Mouse (Mus musculus): ENCODE results near the gene Ascl3. TPM values are rescaled to one million over a fixed set of nuclear protein-coding genes. Genes with fewer than 3 reads are reported as not detected.

Gene Ascl3
- total RNA-seq, 1 experiment: not detected

GRCm38 (mm10) chr7:109723114-109723513 lies 8.4 kb downstream of the Ascl3 start:
- no peak overlapping the region for H3K27ac ChIP-seq (ENCODE audit: insufficient read depth, low read depth, low read length, poor library complexity, severe bottlenecking)
- no peak for DNase-seq (ENCODE audit: low read depth, low spot score)
- no peak overlapping the region for H3K9ac ChIP-seq (ENCODE audit: insufficient read depth, low read depth, low read length, poor library complexity, severe bottlenecking)
- H3K36me3 ChIP-seq (ENCODE audit: control insufficient read depth, insufficient read depth, low read length, poor library complexity, severe bottlenecking): no peaks in the 10 kb centered on the region
- in situ Hi-C loops (cut with MboI; ENCODE audit: low sequenced_read_pairs in 2 of 2, unreplicated experiment in 2 of 2): no loop called here
- peaks cover 2 to 3% of the 10 kb centered on the region in 2 experiments; a peak in 2 of 4 replicates for H3K4me1 ChIP-seq (ENCODE audit: control insufficient read depth in 2 of 2, insufficient read depth in 2 of 2, low read length in 2 of 2, poor library complexity in 1 of 2)
- TF ChIP-seq HCFC1 (IDR thresholded peaks at IDR 0.05; ENCODE audit: borderline replicate concordance, insufficient read depth, low read length) (no peak), ZNF384 (IDR thresholded peaks at IDR 0.05; ENCODE audit: low read depth, low read length) (no peak), CHD2 (IDR thresholded peaks at IDR 0.05; ENCODE audit: low read depth, low read length) (no peak), MAFK (IDR thresholded peaks at IDR 0.05; ENCODE audit: insufficient read depth, low read depth, low read length) (no peak), ZC3H11A (IDR thresholded peaks at IDR 0.05; ENCODE audit: borderline replicate concordance, low read depth, low read length) (no peak)
- H3K4me3 ChIP-seq (ENCODE audit: insufficient read depth in 1 of 2, low read depth in 1 of 2, low read length in 2 of 2, poor library complexity in 1 of 2, severe bottlenecking in 1 of 2): no peak overlapping the region
- no peaks in the 10 kb centered on the region for H3K9me3 ChIP-seq (ENCODE audit: control insufficient read depth, insufficient read depth, low read depth, low read length)

- in situ Hi-C loops (cut with MboI; ENCODE audit: low sequenced_read_pairs in 2 of 2, unreplicated experiment in 2 of 2): no loop called here
- Histone ChIP-seq H3K27ac (ENCODE audit: insufficient read depth, low read depth, low read length, poor library complexity, severe bottlenecking) (no peak overlapping the region), H3K9ac (ENCODE audit: insufficient read depth, low read depth, low read length, poor library complexity, severe bottlenecking) (no peak overlapping the region), H3K4me3 (ENCODE audit: insufficient read depth in 1 of 2, low read depth in 1 of 2, low read length in 2 of 2, poor library complexity in 1 of 2, severe bottlenecking in 1 of 2) (no peak overlapping the region), H3K9me3 (ENCODE audit: control insufficient read depth, insufficient read depth, low read depth, low read length) (no peaks in the 10 kb centered on the region), H3K4me1 (ENCODE audit: control insufficient read depth in 2 of 2, insufficient read depth in 2 of 2, low read length in 2 of 2, poor library complexity in 1 of 2) (peaks cover 2 to 3% of the 10 kb centered on the region in 2 experiments; a peak in 2 of 4 replicates), H3K36me3 (ENCODE audit: control insufficient read depth, insufficient read depth, low read length, poor library complexity, severe bottlenecking) (no peaks in the 10 kb centered on the region)
- TF ChIP-seq HCFC1 (IDR thresholded peaks at IDR 0.05; ENCODE audit: borderline replicate concordance, insufficient read depth, low read length): no peak
- TF ChIP-seq MAFK (IDR thresholded peaks at IDR 0.05; ENCODE audit: insufficient read depth, low read depth, low read length): no peak
- TF ChIP-seq CHD2 (IDR thresholded peaks at IDR 0.05; ENCODE audit: low read depth, low read length): no peak
- TF ChIP-seq ZC3H11A (IDR thresholded peaks at IDR 0.05; ENCODE audit: borderline replicate concordance, low read depth, low read length): no peak
- no peak for TF ChIP-seq ZNF384 (IDR thresholded peaks at IDR 0.05; ENCODE audit: low read depth, low read length)
- DNase-seq (ENCODE audit: low read depth, low spot score): no peak
These were observed 8.9 kb downstream of the Ascl3 start for GRCm38 (mm10) chr7:109722618-109723017.

DNA sequence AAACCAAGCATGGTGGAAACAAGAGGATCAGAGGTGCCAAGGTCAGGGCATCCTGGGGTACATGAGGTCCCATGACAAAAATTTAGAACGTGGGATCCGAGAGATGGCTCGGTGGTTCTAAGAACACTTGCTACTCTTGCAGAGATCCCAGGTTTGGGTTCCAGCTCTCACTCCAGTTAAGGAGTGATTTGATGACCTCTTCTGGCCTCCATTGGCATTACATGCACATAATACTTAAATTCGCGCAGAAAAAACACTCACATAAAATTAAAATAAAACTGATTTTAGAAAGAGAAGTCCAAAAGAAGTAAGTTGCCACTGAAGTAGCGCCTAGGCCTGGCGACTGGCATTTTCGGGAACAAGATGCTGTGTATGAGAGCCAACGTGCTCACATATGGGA lies 12.2 kb downstream of the Ascl3 start:
- Histone ChIP-seq H3K36me3 (ENCODE audit: control insufficient read depth, insufficient read depth, low read length, poor library complexity, severe bottlenecking) (no peaks in the 10 kb centered on the region), H3K4me1 (ENCODE audit: control insufficient read depth in 2 of 2, insufficient read depth in 2 of 2, low read length in 2 of 2, poor library complexity in 1 of 2) (peaks cover 0 to 3% of the 10 kb centered on the region in 2 experiments; a peak in 2 of 4 replicates), H3K9me3 (ENCODE audit: control insufficient read depth, insufficient read depth, low read depth, low read length) (no peaks in the 10 kb centered on the region), H3K27ac (ENCODE audit: insufficient read depth, low read depth, low read length, poor library complexity, severe bottlenecking) (no peak overlapping the region), H3K4me3 (ENCODE audit: insufficient read depth in 1 of 2, low read depth in 1 of 2, low read length in 2 of 2, poor library complexity in 1 of 2, severe bottlenecking in 1 of 2) (no peak overlapping the region), H3K9ac (ENCODE audit: insufficient read depth, low read depth, low read length, poor library complexity, severe bottlenecking) (no peak overlapping the region)
- DNase-seq (ENCODE audit: low read depth, low spot score): no peak
- in situ Hi-C loops (cut with MboI; ENCODE audit: low sequenced_read_pairs in 2 of 2, unreplicated experiment in 2 of 2): no loop called here
- no peak for TF ChIP-seq ZNF384 (IDR thresholded peaks at IDR 0.05; ENCODE audit: low read depth, low read length)
- no peak for TF ChIP-seq HCFC1 (IDR thresholded peaks at IDR 0.05; ENCODE audit: borderline replicate concordance, insufficient read depth, low read length)
- TF ChIP-seq ZC3H11A (IDR thresholded peaks at IDR 0.05; ENCODE audit: borderline replicate concordance, low read depth, low read length): no peak
- TF ChIP-seq MAFK (IDR thresholded peaks at IDR 0.05; ENCODE audit: insufficient read depth, low read depth, low read length): no peak
- no peak for TF ChIP-seq CHD2 (IDR thresholded peaks at IDR 0.05; ENCODE audit: low read depth, low read length)

- Histone ChIP-seq H3K4me1 (ENCODE audit: control insufficient read depth in 2 of 2, insufficient read depth in 2 of 2, low read length in 2 of 2, poor library complexity in 1 of 2) (no peaks in the 10 kb centered on the region; a peak in 1 of 4 replicates), H3K9me3 (ENCODE audit: control insufficient read depth, insufficient read depth, low read depth, low read length) (no peaks in the 10 kb centered on the region), H3K36me3 (ENCODE audit: control insufficient read depth, insufficient read depth, low read length, poor library complexity, severe bottlenecking) (peaks cover 16% of the 10 kb centered on the region), H3K27ac (ENCODE audit: insufficient read depth, low read depth, low read length, poor library complexity, severe bottlenecking) (no peak overlapping the region), H3K4me3 (ENCODE audit: insufficient read depth in 1 of 2, low read depth in 1 of 2, low read length in 2 of 2, poor library complexity in 1 of 2, severe bottlenecking in 1 of 2) (no peak overlapping the region), H3K9ac (ENCODE audit: insufficient read depth, low read depth, low read length, poor library complexity, severe bottlenecking) (no peak overlapping the region)
- TF ChIP-seq ZNF384 (IDR thresholded peaks at IDR 0.05; ENCODE audit: low read depth, low read length) (no peak), CHD2 (IDR thresholded peaks at IDR 0.05; ENCODE audit: low read depth, low read length) (no peak), HCFC1 (IDR thresholded peaks at IDR 0.05; ENCODE audit: borderline replicate concordance, insufficient read depth, low read length) (no peak), ZC3H11A (IDR thresholded peaks at IDR 0.05; ENCODE audit: borderline replicate concordance, low read depth, low read length) (no peak), MAFK (IDR thresholded peaks at IDR 0.05; ENCODE audit: insufficient read depth, low read depth, low read length) (peak; percentile 90)
- DNase-seq (ENCODE audit: low read depth, low spot score): no peak
- in situ Hi-C loops (cut with MboI; ENCODE audit: low sequenced_read_pairs in 2 of 2, unreplicated experiment in 2 of 2): no loop called here
These were observed 18.0 kb downstream of the Ascl3 start for GRCm38 (mm10) chr7:109713434-109713982.
